Mouse (Mus musculus) hindbrain, embryonic 11.5 days (tissue): ENCODE data around the gene Ifi27l2a. TPM values are rescaled to one million over a fixed set of nuclear protein-coding genes. Genes with fewer than 3 reads are reported as not detected.
"Not testable (repeated sequence)": the region's sequence is repeated elsewhere in the genome, so short reads cannot be mapped to it uniquely, and the experiment has no call there.

ENCODE experiments used
- ATAC-seq: fragments of 200-750 bp; cut with Nextera tagmentation; 2 replicates; pipeline ENCODE4 v1.8.0; 2017; ENCODE audit warnings: mild to moderate bottlenecking, moderate TSS enrichment, moderate library complexity; ENCODE audit not compliant: low FRiP score
- DNase-seq: peaks from one replicate; pipeline ENCODE4 v3.0.0-alpha.2; 2015; ENCODE audit warnings: low spot score
- H3K27ac ChIP-seq: fragments of 300-500 bp; sonication (generic); 2 replicates; pipeline ENCODE4 v1.5.1; 2014; ENCODE audit warnings: mild to moderate bottlenecking, low read depth, low read length
- H3K27me3 ChIP-seq: fragments of 300-500 bp; sonication (generic); 2 replicates; pipeline ENCODE4 v1.6.1; 2014; ENCODE audit warnings: mild to moderate bottlenecking, low read length, moderate library complexity, mixed read lengths; ENCODE audit not compliant: control insufficient read depth, insufficient read depth
- H3K36me3 ChIP-seq: fragments of 300-500 bp; sonication (generic); 2 replicates; pipeline ENCODE4 v1.6.1; 2014; ENCODE audit warnings: mild to moderate bottlenecking, low read length, moderate library complexity, mixed read lengths; ENCODE audit not compliant: control insufficient read depth, insufficient read depth
- H3K4me1 ChIP-seq: fragments of 300-500 bp; sonication (generic); replicated peaks from 2 replicates; pipeline ENCODE4 v1.6.1; 2014; ENCODE audit warnings: low read length, mixed read lengths; ENCODE audit not compliant: control insufficient read depth, insufficient read depth
- H3K4me2 ChIP-seq: fragments of 300-500 bp; sonication (generic); replicated peaks from 2 replicates; pipeline ENCODE4 v1.6.1; 2014; ENCODE audit warnings: mild to moderate bottlenecking, low read depth, low read length
- H3K4me3 ChIP-seq: fragments of 300-500 bp; sonication (generic); 2 replicates; pipeline ENCODE4 v1.5.1; 2014; ENCODE audit warnings: low read depth, low read length
- H3K9ac ChIP-seq: fragments of 300-500 bp; sonication (generic); 2 replicates; pipeline ENCODE4 v1.6.1; 2014; ENCODE audit warnings: low read depth, low read length
- H3K9me3 ChIP-seq: fragments of 300-500 bp; sonication (generic); 2 replicates; pipeline ENCODE4 v1.6.1; 2016; ENCODE audit warnings: low read length; ENCODE audit not compliant: control insufficient read depth
- WGBS: fragments of 180-500 bp; shearing (Covaris S2); extraction: QIAGEN DNeasy Blood & Tissue Kit; methylation state at CpG from one replicate; pipeline ENCODE4 v1.1.7; 2014; 5-methylcytosine and 5-hydroxymethylcytosine counted together
- polyA plus RNA-seq: library from polyadenylated mRNA; unstranded; fragments of >200 nt; fragmentation: Nextera tagmentation; extraction: Ambion mirVana; gene quantifications from 2 replicates; pipeline ENCODE4 v1.2.1, GENCODE M21; 2014

The Ifi27l2a gene
- polyA plus RNA-seq, 1 experiment from 2014 or later: 1.7 TPM

DNA sequence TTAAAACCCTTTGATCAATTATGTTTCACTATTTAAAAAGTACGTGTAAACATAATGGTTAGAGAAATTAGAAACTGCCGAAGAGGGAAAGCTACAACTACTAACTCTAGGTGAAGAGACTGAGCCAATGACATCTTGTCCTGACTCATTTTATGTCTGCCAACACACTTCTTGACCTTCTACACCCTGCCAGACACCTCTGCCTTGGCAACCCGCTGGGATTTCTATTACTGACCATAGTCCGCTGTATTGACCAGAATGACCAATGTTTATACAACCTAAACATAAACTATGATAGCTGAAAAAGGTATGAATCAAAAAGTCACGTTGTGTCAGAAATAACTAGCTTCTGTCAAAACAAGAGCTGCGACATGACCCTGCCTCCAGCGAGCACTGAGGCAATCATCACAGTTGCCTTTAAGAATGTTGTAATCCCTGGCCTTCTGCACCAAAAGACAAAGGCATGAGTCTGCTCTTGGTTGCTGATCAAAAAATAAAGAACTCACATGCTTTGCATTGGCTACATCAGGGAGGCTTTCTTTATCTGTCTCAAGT, 34.1 kb upstream of the Ifi27l2a start:
- Histone ChIP-seq H3K27ac (no peak overlapping the region), H3K9ac (no peak overlapping the region), H3K27me3 (no peaks in the 10 kb centered on the region), H3K9me3 (no peaks in the 10 kb centered on the region), H3K4me2 (no peak overlapping the region), H3K4me1 (no peaks in the 10 kb centered on the region), H3K4me3 (no peak overlapping the region), H3K36me3 (no peaks in the 10 kb centered on the region)
- WGBS: 78% methylated on average over 7 of the region's 7 CpGs
- ATAC-seq (no peak), DNase-seq (no peak)

DNA sequence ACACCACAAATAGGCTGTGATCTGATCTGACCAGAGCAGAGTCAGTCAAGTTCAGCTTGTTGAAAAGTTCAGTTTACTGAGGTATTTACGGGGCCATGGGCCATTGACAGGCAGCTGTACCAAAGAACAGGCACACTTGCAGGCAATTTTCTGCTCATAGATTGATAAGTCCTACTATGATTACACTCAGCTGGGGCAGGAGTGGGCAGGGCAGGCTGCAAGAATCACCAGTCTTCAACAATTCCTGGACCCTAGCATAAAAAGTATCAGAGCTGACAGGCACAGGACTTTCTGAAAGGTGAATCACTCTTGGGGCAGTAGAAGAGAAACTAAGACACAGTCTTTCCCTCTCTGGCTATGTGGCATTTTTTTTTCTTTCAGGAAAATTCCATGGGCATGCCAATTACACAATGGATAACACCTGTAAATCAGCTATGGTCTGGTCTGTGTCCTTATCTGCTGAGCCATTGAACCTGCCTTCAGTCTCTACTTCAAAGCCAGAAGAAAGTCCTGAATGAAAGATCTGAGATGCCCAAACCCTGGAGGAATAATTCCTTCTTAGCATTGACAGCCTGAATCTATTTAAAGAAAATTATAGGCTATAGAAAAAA, 33.4 kb upstream of the Ifi27l2a start:
- no peaks in the 10 kb centered on the region for H3K27me3 ChIP-seq
- no peak for DNase-seq
- H3K9ac ChIP-seq: no peak overlapping the region
- no peak overlapping the region for H3K4me3 ChIP-seq
- H3K36me3 ChIP-seq: no peaks in the 10 kb centered on the region
- H3K9me3 ChIP-seq: no peaks in the 10 kb centered on the region
- no peaks in the 10 kb centered on the region for H3K4me1 ChIP-seq
- no peak overlapping the region for H3K4me2 ChIP-seq
- ATAC-seq: no peak
- H3K27ac ChIP-seq: no peak overlapping the region
- WGBS: 81% methylated on average over 1 of the region's 1 CpGs

DNA sequence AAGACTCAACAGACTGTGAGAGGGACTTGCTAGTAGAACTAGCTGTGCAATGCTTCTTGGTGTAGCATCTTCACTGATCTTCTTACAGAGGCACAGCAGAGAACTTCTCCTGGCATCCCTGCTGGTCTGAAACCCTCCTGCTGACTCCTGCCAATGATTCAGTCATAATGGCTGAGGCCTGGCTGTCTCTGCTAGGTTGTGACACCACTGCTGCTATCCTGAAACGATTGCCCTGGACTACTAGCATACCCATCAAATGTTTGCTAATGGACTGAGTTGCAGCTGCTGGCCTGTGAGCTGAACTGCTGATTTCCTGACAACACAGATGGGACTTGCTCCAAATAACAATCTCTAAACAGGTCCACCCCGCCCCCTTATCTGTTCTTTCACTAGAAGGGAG, 31.0 kb upstream of the Ifi27l2a start:
- H3K4me1 ChIP-seq: no peaks in the 10 kb centered on the region
- H3K9me3 ChIP-seq: no peaks in the 10 kb centered on the region
- H3K27ac ChIP-seq: no peak overlapping the region
- no peaks in the 10 kb centered on the region for H3K27me3 ChIP-seq
- H3K9ac ChIP-seq: no peak overlapping the region
- DNase-seq: no peak
- ATAC-seq: no peak
- H3K4me2 ChIP-seq: no peak overlapping the region
- 68% methylated on average over 2 of the region's 2 CpGs for WGBS
- no peak overlapping the region for H3K4me3 ChIP-seq
- H3K36me3 ChIP-seq: no peaks in the 10 kb centered on the region

DNA sequence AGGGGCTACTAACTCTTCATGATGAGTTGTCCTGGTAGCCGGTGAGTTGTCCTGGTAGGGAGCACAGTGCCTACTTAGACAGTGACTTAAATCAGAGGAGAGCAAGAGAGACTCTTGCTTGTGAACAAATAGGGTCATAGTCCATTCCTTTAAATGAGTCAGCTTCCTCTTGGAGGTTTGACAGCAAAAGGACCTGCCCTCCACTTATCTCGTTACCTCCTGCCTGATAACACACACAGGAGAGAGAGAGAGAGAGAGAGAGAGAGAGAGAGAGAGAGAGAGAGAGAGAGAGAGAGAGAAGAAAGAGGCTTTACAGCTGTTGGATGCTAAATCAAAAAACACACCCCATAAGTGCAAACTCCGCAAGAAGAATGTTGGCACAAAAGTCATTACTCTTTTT, 13.7 kb upstream of the Ifi27l2a start, which contains the start of gene Ifi27l2b:
Gene Ifi27l2b (minus strand): TSS at position 84 of the 400 bp plus-strand sequence.
- Histone ChIP-seq H3K9ac (no peak within 1 kb of the TSS), H3K4me3 (no peak within 1 kb of the TSS), H3K4me2 (no peak within 1 kb of the TSS), H3K9me3 (no peaks in the 10 kb centered on the region), H3K36me3 (no peaks in the 10 kb centered on the region), H3K27me3 (no peaks in the 10 kb centered on the region), H3K27ac (no peak within 1 kb of the TSS), H3K4me1 (no peaks in the 10 kb centered on the region)
- DNase-seq: no peak
- ATAC-seq: no peak
- WGBS: 82% methylated on average over 3 of the region's 3 CpGs

DNA sequence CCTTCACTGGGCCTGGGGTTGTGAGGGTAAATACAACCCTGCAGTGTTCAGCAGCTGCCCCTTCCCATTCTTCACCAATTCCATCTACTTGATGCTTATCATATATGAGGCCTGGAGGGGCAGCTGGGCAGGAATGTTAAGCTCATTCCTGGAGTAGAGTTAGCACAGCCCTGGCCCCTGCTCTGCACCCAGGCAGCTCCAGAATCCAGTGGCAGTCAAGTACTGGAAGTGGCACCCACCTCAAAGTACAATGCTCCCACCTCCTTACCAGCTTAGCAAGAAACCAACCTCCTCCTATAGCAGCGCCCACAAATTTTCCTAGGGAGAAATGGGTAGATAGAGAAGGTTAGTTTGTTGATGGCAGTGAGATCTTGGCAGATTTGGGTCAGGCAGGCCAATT, 13.2 kb upstream of the Ifi27l2a start:
- H3K9me3 ChIP-seq, H3K36me3 ChIP-seq, H3K27me3 ChIP-seq, H3K4me2 ChIP-seq, H3K9ac ChIP-seq, ATAC-seq, H3K27ac ChIP-seq, H3K4me1 ChIP-seq, H3K4me3 ChIP-seq, DNase-seq: not testable (repeated sequence)
- WGBS: no CpG with 5 or more reads among the region's 1 CpGs

DNA sequence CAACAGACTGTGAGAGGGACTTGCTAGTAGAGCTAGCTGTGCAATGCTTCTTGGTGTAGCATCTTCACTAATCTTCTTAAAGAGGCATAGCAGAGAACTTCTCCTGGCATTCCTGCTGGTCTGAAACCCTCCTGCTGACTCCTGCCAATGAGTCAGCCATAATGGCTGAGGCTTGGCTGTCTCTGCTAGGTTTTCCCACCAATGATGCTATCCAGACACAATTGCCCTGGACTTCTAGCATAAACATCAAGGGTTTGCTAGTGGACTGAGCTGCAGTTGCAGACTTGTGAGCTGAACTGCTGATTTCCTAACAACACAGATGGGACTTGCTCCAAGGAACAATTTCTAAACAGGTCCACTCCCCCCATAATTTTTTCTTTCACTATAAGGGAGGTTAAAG, 9.9 kb upstream of the Ifi27l2a start:
- Histone ChIP-seq H3K4me2 (no peak overlapping the region), H3K4me3 (no peak overlapping the region), H3K9me3 (no peaks in the 10 kb centered on the region), H3K27me3 (no peaks in the 10 kb centered on the region), H3K4me1 (no peaks in the 10 kb centered on the region), H3K27ac (no peak overlapping the region), H3K9ac (no peak overlapping the region), H3K36me3 (no peaks in the 10 kb centered on the region)
- ATAC-seq (no peak), DNase-seq (no peak)

DNA sequence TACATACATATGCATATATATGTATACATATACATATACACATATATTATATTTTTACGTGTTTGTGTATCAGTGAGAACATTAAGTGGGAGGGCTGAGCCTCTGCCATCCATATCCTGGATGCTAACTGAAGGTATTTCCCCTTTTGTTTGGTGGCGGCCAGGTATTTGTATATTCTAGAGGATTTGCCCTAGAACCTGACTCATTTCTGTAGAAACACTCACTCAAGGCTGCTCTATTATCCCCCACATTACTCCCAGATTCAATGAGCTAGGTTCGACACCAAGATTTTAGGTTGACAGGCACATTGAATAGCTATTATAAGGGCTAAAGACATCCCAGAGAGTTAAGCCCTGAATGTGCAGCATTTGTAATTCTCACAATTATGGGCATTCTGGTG, 1.6 kb upstream of the Ifi27l2a start:
- Histone ChIP-seq H3K27ac (no peak overlapping the region), H3K4me1 (no peaks in the 10 kb centered on the region), H3K4me2 (no peak overlapping the region), H3K36me3 (no peaks in the 10 kb centered on the region), H3K4me3 (no peak overlapping the region), H3K9me3 (no peaks in the 10 kb centered on the region), H3K27me3 (no peaks in the 10 kb centered on the region), H3K9ac (no peak overlapping the region)
- 78% methylated on average over 3 of the region's 3 CpGs for WGBS
- no peak for DNase-seq
- no peak for ATAC-seq

DNA sequence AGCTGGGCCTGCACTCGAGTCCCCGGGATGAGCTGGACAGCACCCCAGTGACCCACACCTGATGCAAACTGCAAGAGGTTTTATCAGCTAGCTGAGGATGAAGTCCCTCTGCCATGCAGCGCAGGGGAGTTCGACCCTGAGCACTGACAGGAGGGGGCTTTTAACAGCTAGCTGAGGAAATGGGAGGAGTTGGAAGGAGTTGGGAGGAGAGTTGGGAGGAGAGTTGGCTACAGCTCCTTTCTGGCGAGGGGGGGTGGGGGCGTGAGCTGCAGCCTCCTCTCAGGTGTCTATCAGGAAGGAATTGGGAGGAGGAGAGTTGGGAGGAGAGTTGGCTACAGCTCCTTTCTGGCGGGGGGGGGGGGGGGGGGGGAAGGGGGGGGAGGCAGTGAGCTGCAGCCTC, 781 bp upstream of the Ifi27l2a start:
- H3K27me3 ChIP-seq, H3K9ac ChIP-seq, H3K36me3 ChIP-seq, H3K4me1 ChIP-seq, DNase-seq, H3K4me3 ChIP-seq, H3K4me2 ChIP-seq, ATAC-seq, H3K27ac ChIP-seq, H3K9me3 ChIP-seq: not testable (repeated sequence)
- 50% methylated on average over 6 of the region's 7 CpGs for WGBS

DNA sequence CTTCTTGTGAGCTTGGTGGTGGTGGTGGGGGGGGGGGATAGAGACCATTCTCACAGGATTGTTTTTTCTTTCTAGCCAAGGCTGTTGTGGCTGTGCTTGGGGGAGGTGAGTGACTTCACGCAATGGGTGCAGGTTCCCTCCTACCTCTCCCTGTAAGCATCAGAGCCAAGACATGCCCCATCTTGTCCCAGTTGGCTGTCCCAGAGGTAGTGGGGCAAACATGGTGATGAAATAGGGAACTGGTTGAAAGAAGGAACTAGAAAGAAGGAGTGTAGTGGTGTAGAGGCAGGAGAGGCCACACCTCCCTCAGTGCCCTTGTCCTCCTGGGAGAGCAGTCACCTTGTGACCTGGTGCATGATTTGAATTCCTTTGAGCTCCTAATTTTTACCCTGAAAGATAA, 5.9 kb downstream of the Ifi27l2a start:
- H3K9ac ChIP-seq: no peak overlapping the region
- H3K36me3 ChIP-seq: no peaks in the 10 kb centered on the region
- no peak for ATAC-seq
- no peak overlapping the region for H3K27ac ChIP-seq
- WGBS: 83% methylated on average over 1 of the region's 1 CpGs
- H3K27me3 ChIP-seq: no peaks in the 10 kb centered on the region
- H3K4me3 ChIP-seq: no peak overlapping the region
- no peak for DNase-seq
- H3K9me3 ChIP-seq: no peaks in the 10 kb centered on the region
- H3K4me2 ChIP-seq: no peak overlapping the region
- H3K4me1 ChIP-seq: no peaks in the 10 kb centered on the region
